Comparison of ENCODE assay signal across 30 mouse cellular contexts in the genomic region with DNA sequence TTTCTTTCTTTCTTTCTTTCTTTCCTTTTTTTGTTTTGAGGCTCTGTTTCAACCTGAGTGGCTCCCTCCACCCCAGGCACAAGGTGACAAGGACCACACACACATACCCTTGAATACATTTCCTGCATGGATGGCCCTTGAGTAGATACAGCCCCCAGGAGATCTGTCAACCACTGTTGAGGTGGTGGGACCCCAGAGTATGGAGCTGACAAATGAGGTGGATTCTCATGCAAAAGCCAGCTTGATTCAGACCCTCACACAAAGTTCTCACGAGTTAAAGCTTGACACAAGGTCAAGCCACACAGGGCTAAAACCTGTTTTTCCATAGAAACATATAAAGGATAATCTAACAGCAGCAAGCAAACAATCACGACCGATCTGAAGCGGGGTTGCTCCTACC. TPM values are rescaled to one million over a fixed set of nuclear protein-coding genes. Genes with fewer than 3 reads are reported as not detected.
"Had no signal": no experiment of that assay in that cellular context is flagged by ENCODE, and none has a peak within 500 bp of the region (broad histone marks: within the 10 kb centered on the region; RNA-seq: fewer than 3 reads in every experiment).

No protein-coding gene starts in this region.

- H3K4me2 ChIP-seq: lung, embryonic 15.5 days; midbrain, embryonic 13.5 days; neural tube, embryonic 13.5 days had no signal

- H3K9me3 ChIP-seq: lung, embryonic 15.5 days; midbrain, embryonic 13.5 days; neural tube, embryonic 13.5 days had no signal

- H3K36me3 ChIP-seq: lung, embryonic 15.5 days; midbrain, embryonic 10.5 days; midbrain, embryonic 13.5 days; neural tube, embryonic 13.5 days had no signal

- H3K9ac ChIP-seq: lung, embryonic 15.5 days; midbrain, embryonic 13.5 days; neural tube, embryonic 13.5 days had no signal

- H3K27ac ChIP-seq: left cerebral cortex, adult 2 months; midbrain, embryonic 13.5 days; neural tube, embryonic 13.5 days had no signal

- ATAC-seq: midbrain, embryonic 13.5 days; midbrain, embryonic 16.5 days had no signal

- H3K27me3 ChIP-seq: lung, embryonic 15.5 days; midbrain, embryonic 13.5 days; neural tube, embryonic 13.5 days had no signal

- DNase-seq: kidney, adult 18-20 months; kidney, postnatal 10 days; kidney, postnatal 36 days; layer of hippocampus, postnatal 36 days; lung, adult 18-20 months; lung, postnatal 10 days; lung, postnatal 36 days; retina, postnatal 1 day; right cerebral cortex, postnatal 25 days; thymus, adult 2 months; thymus, postnatal 14 days; thymus, postnatal 4 days had no signal

- H3K4me3 ChIP-seq: left cerebral cortex, adult 2 months; lung, embryonic 15.5 days; megakaryocyte, embryonic 14.5 days; midbrain, embryonic 10.5 days; midbrain, embryonic 13.5 days; myocyte; neural tube, embryonic 13.5 days had no signal

RNA-seq across cellular contexts. Expression of a gene that starts 11.4 kb away (rescaled TPM):
- total RNA-seq: layer of hippocampus, adult 8-10 months; layer of hippocampus, postnatal 10 days; layer of hippocampus, postnatal 36 days; left cerebral cortex, adult 2 months; left cerebral cortex, postnatal 10 days; left cerebral cortex, postnatal 36 days; monocyte, adult 5-6 weeks; neutrophil, adult 5-6 weeks had no signal
- polyA plus RNA-seq: intestine, embryonic 14.5 days; limb, embryonic 11.5 days; midbrain, embryonic 10.5 days; midbrain, embryonic 13.5 days; midbrain, embryonic 16.5 days; myocyte; neural tube, embryonic 13.5 days; small intestine, adult 2 months; stomach, embryonic 14.5 days had no signal

RNA-seq across cellular contexts. Expression of a gene that starts 17.1 kb away (rescaled TPM):
- polyA plus RNA-seq: myocyte had no signal
